Mouse (Mus musculus): Measurements from ENCODE around the gene Cldn11.
"Not testable (repeated sequence)": the region's sequence is repeated elsewhere in the genome, so short reads cannot be mapped to it uniquely, and the experiment has no call there.

Cldn11 gene

DNA sequence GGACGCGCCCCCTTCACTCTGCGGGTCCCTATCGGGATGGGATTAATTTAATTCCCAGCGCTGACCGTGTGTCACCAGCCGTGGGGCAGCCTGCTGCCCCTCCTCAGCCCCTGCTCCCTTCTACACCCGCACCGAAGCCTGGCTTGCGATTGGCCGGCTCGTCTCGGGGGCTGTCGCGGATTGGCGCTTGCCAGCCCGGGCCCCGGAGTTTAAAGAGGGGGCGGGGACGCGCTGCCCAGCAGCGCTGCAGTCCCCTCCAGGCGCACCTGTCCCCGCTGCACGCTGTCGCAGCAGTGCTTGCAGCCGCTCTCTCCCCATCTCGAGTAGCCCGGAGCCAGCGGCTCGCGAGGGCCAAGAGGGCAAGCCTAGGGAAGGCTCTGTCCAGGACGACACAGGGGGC lies at the start of gene Cldn11:
Gene Cldn11, plus strand, starts transcription at position 215 of the 400 bp plus-strand sequence.
- no peak for DNase-seq (ENCODE audit: low read depth)

DNA sequence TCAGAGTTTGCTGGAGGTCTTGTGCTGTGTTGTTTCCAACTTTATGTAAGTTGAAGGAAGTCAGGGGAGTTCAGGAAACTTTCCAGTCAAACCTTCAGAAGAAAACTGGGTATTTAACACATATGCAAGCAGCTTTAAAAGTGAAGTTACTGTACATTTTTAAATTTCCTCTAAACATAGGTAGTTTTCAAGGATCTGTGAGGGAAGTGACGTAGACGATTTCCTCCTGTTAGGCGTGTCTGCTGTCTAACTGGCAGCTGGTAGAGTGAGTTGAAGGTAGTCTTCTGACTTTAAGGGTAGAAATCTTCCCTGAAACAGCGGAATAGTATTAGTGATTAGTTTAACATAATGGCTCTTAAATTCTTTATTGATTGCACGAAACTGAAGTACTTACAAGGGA lies 49.7 kb upstream of the Cldn11 start:
- no peak for DNase-seq (ENCODE audit: low read depth)

DNA sequence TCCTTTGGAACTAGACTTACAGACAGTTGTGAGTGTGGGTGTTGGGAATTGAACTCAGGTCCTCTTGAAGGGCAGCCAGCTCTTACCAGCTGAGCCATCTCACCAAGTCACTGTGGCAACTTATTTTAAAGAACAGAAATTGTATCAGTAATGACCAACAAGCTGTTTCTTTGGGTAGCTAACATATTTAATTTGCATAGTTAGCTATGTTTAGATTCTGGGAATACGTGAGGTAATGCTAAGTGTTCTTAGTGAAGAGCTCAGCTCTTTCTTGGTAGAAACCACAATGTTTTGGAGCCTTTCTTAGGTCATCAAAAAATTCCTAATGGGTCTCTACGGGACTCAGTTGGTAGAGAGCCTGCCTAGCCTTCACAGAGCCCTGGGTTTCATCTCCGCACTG lies 48.9 kb upstream of the Cldn11 start:
- no peak for DNase-seq (ENCODE audit: low read depth)

DNA sequence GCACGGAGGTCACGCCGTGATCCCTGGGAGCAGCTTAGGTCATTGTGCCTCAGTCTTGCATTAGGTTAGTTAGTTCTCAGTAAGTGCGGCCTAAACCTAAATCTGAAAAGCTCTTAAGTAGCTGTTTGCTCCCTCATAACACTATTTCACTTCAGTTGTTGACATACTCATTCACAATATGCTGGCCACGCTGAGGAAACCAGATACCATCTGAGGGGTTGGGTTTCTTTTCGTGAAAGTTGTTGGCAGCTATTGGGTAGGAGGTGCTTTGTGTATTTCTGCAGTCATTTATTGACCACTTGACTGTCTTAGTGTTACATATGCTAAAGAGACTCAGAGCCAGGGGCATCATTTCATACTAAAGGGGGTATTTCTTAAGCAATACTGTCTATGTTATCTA lies 44.8 kb upstream of the Cldn11 start:
- no peak for DNase-seq (ENCODE audit: low read depth)

DNA sequence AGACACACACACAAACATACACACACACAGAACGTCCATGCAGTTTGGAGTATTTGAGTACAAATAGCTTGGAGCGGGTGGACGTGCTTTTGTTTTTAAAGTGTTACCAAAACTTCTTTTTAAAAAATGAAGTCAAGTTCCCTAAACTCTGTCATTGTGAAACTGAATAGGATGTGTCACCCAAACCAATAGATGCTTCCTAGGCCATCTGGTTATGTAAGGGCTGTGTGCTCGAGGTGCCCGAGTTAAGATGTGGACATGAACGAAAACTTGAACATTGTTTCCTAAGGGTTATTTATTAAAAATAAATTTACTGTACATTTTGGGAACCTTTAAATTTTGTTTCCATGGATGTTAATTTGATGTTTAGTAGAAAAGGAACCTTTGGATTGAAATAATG lies 43.1 kb upstream of the Cldn11 start:
- no peak for DNase-seq (ENCODE audit: low read depth)

DNA sequence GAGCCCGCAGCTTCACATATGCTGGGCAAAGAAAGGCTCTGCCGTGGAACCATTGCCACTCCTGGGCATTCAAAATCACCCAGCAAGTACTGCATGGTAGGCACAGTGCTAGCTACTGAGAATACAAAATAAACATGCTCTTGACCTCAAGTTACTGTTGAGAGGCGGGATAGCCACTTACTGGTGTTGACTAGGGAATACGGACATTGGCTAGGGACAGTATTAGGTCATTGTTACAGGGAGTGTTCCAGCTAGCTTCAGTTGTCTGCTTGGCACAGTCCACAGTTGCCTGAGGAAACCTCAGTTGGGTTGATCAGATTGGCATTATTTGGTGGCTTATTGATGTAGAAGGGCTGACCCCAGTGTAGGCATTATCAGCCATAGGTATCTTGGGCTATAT lies 42.0 kb upstream of the Cldn11 start:
- DNase-seq (ENCODE audit: low read depth): no peak

DNA sequence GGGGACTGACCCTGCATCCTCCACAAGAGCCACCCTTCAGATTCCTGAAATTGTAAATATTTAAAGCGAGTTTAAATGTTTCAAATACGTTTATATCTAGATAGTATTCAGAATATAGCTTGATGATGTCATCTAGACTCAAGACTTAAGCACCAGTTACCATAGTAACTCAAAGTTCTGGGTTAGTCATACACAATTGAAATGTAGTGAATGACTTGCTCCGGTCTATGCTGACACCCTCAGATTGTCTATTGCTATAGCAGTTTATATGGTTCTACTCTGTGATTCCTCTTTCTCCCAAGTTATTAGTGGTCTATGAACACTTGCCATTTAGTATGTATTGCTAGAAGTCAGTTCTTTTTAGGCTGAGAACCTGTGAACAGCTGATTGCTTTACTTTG lies 40.6 kb upstream of the Cldn11 start:
- no peak for DNase-seq (ENCODE audit: low read depth)

DNA sequence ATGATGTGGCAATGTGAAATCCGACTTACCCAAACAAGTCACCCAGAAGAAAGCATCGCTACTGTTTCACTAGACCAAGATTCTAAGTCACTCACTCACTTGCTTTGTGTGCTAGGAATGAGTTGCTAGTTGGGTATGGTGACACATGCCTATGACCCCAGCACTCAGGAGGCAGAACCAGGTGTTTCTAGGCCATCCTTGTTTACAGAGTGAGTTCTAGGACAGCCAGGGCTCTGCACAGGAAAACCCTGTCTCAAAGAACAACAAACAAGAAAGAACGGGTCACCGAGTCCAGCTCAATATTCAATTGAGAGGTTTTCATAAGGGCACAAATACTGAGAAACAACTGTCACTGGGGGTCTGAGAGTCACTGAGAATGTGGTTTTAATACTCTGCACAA lies 26.6 kb upstream of the Cldn11 start:
- no peak for DNase-seq (ENCODE audit: low read depth)

DNA sequence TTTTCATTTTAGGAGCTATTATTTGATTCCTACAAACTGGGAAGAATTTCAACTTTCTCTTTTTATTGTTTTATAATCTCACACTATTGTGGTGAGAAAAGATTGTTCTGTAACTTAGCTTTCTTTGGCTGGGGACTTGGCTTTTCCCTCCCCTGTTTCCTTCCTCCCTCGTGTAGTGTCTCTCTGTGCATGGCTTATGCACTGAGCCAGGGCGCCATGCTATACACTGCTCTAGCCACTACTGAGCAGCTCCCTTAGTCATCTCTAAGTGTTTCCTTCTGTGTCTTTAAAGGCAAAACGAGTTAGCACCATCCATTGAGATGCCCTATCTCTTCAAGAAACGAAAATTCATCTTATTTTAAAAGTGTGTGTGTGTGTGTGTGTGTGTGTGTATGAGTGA lies 23.4 kb upstream of the Cldn11 start:
- no peak for DNase-seq (ENCODE audit: low read depth)

DNA sequence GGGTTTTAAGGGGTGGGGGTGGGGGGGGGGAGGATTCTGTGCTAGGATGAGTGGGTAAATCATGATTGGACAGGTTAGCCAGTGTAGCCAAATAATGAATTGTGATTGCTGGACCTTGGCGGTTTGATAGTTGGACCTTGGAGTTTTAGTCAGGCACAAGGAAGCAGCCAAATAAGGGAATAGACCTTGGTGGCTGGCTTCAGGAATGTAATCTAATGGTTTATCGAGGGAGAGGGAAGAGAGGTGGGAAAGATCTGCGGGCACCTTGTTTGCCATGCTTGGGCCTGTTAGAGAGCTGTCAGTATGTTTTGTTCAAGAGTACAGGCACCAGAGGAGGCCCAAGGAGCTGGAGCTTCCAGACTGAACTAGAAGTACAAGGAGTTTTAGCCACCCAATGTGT lies 22.9 kb upstream of the Cldn11 start:
- DNase-seq (ENCODE audit: low read depth): no peak

DNA sequence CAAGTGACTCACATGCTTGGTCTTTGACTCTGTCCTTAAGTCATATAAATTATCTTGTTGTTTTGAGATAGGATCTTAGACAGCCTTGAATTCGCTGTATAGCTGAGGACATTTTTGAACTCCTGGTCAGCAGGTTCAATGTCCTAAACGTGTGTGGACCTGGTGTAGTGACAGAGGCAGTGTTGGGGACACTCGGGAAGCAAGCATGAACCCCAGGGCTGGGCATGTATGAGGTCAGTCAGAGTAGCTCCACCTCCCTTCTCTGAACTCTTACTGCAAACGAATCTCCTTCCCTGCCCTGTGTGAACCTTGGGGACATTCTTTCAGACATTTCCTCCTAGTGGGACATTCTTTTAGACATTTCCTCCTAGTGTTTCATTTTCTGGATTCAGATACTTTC lies 20.0 kb upstream of the Cldn11 start:
- no peak for DNase-seq (ENCODE audit: low read depth)

DNA sequence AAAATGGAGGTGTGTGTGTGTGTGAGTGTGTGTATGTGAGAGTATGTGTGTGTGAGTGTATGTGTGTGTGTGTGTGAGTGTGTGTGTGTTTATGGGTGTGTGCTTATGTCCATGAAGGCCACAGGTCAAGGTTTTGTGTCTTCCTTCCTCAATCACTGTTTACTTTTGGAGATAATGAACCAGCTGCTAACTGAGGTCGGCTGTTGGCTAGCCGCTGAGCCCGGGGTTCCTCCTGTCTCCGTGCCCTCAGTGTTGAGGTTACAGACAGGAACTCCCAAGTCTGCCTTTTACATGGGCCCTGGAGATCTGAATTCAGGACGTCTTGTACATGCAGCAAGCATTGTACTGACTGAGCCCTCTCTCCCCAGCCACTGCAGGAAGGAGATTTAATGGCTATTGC lies 16.1 kb upstream of the Cldn11 start:
- no peak for DNase-seq (ENCODE audit: low read depth)

DNA sequence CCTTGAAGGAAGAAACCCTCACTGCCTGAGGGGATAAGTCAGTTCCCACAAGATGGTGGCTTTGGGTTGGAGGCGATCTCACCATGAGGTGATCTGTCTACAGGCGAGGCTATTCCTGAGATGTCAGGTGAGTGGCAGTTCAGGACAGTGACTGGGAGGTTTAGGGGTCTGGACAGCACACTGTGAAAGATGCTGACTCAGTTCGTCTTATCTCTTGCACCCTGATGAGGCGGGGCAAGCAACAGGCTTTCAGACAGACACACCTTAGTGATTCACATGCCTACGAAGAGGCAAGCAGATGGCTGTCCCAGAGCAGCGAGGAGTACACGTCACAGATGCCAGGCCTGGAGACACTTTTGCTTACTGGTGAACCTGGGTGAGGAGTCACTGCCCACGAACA lies 15.5 kb upstream of the Cldn11 start:
- DNase-seq (ENCODE audit: low read depth): no peak

DNA sequence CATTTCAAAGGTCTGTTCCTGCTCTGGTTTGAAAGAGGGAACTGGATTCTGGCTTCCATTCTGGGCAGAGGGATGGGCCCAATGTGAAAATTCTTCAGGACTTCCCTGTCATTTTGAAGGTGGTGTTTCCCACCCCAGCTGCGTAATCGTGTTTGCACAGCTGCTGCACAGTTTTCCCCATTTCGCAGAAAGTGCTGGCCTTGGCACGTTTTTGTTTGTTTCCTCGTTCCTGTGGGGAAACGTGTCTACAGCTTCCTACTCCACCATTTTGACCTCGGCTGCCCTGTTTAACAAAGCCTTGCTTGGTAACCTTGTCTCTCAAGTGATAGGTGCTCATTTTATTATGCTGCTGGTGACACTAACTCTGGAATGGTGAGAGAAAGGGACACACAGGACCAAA lies 15.0 kb upstream of the Cldn11 start:
- DNase-seq (ENCODE audit: low read depth): no peak

DNA sequence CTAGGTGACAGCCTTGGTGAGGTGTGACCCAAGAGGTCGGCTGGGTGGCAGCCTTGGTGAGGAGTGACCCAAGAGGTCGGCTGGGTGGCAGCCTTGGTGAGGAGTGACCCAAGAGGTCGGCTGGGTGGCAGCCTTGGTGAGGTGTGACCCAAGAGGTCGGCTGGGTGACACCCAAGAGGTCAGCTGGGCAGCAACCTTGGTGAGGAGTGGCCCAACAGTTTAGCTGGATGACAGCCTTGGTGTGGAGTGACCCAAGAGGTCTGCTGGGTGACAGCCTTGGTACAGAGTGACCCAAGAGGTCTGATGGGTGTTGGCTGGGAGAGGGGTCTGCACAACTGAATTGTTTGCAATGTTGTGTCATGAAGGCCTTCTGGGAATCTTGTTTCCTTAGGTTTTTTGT lies 13.1 kb upstream of the Cldn11 start:
- DNase-seq (ENCODE audit: low read depth): not testable (repeated sequence)

DNA sequence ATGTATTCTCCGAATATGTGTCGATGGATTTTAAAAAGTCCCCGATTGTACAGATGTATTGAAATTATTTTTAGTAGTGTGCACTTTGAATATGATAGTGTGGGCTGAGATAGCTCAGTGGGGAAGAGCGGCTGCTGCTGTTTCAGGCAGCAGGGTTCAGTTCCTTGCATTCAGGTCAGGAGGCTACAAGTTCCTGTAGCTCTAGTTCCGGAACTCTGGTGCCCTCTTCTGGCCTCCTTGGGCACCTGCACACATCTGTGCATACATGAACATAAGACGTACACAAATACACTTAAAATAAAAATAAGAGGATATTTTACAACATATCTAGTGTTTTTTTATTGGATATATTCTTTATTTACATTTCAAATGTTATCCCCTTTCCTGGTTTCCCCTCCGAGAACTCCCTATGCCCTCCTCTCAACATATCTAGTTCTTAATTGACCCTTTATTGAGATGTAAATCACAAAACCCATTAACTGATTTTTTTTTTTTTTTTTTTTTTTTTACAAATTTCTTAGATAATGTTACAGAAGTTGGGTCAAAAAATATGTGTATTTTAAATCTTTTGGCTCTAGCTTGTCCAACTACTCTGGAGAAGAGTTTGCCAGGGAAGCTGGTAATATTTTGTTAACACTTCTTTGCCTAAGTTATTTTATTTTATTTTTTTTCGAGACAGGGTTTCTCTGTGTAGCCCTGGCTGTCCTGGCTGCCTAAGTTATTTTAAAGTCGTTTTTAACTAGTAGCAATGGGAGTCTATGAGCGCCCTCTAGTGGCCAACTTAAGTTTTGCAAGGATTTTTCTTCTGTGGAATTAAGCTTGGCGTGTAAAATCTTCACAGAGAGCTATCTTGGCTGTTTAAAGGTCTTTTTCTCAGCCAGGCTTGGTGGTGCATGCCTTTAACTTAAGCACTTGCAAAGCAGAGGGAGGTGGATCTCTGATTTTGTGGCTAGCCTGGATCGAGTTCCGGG lies 11.0 kb upstream of the Cldn11 start:
- DNase-seq (ENCODE audit: low read depth): peak; percentile 84

DNA sequence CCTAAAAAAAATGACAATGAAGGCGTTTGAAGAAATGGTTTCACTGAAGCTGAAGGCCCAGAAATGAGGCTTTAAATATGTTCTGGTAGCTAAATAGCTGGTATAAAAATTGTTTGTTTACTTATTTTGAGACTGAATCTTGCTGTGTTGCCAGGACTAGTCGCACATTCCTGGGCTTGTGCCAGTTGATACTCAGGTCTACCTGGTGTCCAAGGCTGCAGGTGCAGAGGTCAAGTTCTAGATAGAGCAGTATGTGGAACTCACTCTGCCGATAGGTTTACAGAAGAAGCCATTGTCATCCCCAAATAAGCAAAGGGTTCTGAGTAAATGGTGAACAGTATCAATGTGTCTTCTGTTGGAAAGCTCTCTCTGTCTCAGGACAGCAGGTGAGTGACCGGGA lies 8.1 kb upstream of the Cldn11 start:
- DNase-seq (ENCODE audit: low read depth): no peak

DNA sequence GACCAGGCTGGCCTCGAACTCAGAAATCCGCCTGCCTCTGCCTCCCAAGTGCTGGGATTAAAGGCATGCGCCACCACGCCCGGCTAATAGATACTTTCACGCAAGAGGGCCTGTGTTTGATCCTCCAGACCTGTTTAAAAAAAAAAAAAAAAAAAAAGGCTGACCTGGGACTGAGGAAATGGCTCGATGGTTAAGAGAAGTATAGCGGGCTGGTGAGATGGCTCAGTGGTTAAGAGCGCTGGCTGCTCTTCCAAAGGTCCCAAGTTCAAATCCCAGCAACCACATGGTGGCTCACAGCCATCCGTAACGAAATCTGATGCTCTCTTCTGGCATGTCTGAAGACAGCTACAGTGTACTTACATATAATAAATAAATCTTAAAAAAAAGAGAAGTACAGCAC lies 4.5 kb upstream of the Cldn11 start:
- not testable (repeated sequence) for DNase-seq (ENCODE audit: low read depth)

DNA sequence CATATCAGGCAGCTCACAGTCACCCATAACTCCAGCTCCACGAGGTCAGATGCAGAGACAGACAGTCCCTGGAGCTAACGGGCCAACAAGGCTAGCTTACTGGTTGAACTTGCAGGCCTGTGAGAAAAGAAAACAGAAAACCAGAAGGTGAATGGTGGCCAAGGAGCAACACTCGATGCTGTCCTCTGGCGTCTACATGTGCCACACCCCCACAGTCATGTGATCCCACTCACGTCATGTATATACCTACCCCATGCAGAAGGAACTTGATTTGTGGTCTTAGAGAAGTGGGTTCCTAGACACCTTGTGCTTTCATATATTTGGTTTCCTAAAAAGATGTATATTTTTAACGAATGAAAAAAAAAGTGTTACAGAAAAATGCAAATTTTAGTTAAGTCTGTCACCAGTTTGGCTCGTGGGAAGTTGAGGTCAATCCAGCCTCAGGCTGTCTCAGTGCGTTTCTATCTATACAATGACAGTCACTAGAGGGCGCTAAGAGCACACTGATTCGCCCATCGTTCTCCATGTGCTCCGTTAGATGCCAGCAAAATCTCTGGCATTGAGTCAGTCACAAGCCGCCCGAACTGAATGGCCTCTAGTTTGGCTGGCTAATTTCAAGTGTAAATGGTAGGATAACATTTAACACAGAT lies 4.0 kb upstream of the Cldn11 start:
- DNase-seq (ENCODE audit: low read depth): peak; percentile 84

DNA sequence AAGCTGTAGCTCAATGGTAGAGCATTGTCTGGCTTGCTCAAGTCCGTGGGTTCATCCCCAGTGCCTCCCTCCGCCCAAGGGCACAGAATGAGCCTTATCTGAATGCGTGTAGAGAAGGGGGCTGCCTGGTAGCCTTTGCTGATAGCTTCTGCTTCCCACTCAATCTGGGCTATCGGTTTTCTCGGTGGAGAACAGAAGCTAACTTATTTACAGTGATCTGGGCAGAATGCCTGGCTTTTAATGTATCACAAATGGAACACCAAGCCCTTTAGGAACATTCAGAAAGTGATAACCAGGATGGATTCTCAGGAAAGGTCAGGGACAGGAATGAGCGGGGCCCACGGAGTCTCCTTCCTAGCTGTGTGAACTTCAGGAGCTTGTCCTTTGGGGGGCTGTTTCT lies 1.1 kb upstream of the Cldn11 start:
- DNase-seq (ENCODE audit: low read depth): no peak

DNA sequence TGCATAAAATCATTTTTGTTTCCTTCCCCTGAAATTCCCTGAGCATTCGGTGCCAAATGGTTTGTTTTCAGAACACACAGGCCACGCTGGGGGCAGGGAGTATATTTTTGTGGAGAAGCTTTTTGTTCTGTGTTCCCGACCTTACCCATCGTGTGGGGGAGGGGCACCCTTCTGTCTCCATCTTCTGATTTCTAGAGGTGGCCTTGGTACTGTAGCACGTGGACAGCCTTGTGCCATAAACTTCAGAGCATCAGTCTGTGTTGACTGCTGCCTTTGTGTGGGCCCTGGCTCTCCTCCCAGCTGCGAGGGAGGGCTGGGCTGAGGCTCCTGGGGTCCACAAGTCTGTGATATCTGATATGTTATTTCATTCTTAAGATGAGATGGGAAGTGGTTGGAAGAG lies 2.4 kb downstream of the Cldn11 start:
- no peak for DNase-seq (ENCODE audit: low read depth)

DNA sequence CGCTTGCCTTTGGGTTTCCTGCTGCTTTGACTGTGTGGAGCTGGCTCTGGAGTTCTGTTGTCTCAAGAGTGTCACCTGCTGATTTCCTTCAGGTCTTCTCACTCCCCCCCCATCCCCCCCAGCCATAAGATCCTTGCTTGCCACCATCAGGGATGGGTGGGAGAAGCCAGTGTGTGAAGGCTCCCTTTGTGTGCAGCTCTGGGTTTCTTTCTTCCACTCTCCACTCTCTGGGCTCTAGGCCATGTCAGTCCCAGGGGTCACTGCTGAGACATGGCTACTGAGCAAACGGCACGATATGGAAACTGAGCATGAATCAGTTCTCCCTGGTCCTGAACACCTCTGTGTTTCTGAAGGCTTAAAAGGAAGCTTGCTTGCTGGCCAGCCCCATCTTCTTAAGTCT lies 6.4 kb downstream of the Cldn11 start:
- DNase-seq (ENCODE audit: low read depth): no peak

DNA sequence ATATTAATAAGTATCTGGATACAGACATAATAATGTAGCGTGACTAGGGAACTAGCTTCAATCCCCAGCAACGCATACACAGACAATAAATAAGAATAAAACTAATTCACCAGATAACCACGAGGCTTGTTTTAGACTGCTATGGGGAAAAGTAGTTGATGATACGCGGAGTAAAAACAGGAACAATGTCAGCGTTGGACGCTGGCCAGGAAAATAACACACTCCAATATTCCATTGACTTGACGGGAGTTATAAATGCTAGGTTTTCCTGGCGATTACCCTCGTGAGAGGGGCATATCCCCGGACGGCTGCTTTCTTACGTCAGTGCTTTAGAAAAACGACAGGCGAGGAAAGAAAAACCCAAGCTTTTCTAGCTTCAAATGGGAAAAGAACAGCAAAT lies 8.1 kb downstream of the Cldn11 start:
- no peak for DNase-seq (ENCODE audit: low read depth)

DNA sequence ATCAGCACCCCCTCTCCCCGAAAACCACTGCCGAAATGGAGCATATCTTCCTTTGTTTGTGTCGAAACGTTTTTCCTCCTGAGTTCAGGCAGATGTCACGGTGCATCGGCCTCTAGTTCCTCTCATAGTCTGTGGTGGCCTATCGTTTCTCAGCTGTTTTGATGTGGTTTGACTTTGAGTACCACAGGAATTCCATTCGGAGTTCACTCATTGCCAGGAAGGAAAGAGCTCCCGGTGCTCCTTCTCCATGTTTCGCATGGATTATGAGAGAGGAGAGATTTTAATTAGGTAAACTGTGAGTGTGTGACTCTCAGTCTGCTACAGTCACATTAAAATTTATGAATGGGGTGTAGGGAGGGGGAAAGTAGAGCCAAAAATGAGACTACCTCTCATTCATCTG lies 10.3 kb downstream of the Cldn11 start:
- DNase-seq (ENCODE audit: low read depth): no peak

All from c-Kit-positive CD71-negative TER-119-negative erythroid progenitor cells, embryonic 14.5 days (primary cell).